Mouse (Mus musculus): ENCODE data around the gene Sesn1.
"Not testable (repeated sequence)": the region's sequence is repeated elsewhere in the genome, so short reads cannot be mapped to it uniquely, and the experiment has no call there.

Sesn1 gene

GRCm38 (mm10) chr10:41822573-41823281 is 13.0 kb downstream of the Sesn1 start:
- no peak for DNase-seq (ENCODE audit: low read depth, low spot score)

GRCm38 (mm10) chr10:41823282-41823675 is 13.5 kb downstream of the Sesn1 start:
- DNase-seq (ENCODE audit: low read depth, low spot score) = not testable (repeated sequence)

- DNase-seq (ENCODE audit: low read depth, low spot score) = no peak
Observed at GRCm38 (mm10) chr10:41823916-41824315, 14.2 kb downstream of the Sesn1 start.

- no peak for DNase-seq (ENCODE audit: low read depth, low spot score)
Observed at GRCm38 (mm10) chr10:41825041-41825440, 15.3 kb downstream of the Sesn1 start.

GRCm38 (mm10) chr10:41825996-41826395 is 16.3 kb downstream of the Sesn1 start:
- no peak for DNase-seq (ENCODE audit: low read depth, low spot score)

GRCm38 (mm10) chr10:41826526-41827116 is 16.9 kb downstream of the Sesn1 start:
- DNase-seq (ENCODE audit: low read depth, low spot score) = no peak

- no peak for DNase-seq (ENCODE audit: low read depth, low spot score)
Observed at GRCm38 (mm10) chr10:41827784-41828183, 18.0 kb downstream of the Sesn1 start.

GRCm38 (mm10) chr10:41829191-41829590 is 19.5 kb downstream of the Sesn1 start:
- DNase-seq (ENCODE audit: low read depth, low spot score) = no peak

- DNase-seq (ENCODE audit: low read depth, low spot score) = no peak
Observed at GRCm38 (mm10) chr10:41829980-41830379, 20.2 kb downstream of the Sesn1 start.

- DNase-seq (ENCODE audit: low read depth, low spot score) = no peak
Observed at GRCm38 (mm10) chr10:41830445-41830844, 20.7 kb downstream of the Sesn1 start.

GRCm38 (mm10) chr10:41830851-41831522 is 21.3 kb downstream of the Sesn1 start:
- DNase-seq (ENCODE audit: low read depth, low spot score) = peak; percentile 50

GRCm38 (mm10) chr10:41832191-41832590 is 22.5 kb downstream of the Sesn1 start:
- no peak for DNase-seq (ENCODE audit: low read depth, low spot score)

- DNase-seq (ENCODE audit: low read depth, low spot score) = no peak
Observed at GRCm38 (mm10) chr10:41834131-41834530, 24.4 kb downstream of the Sesn1 start.

GRCm38 (mm10) chr10:41838911-41839310 is 29.2 kb downstream of the Sesn1 start:
- no peak for DNase-seq (ENCODE audit: low read depth, low spot score)

GRCm38 (mm10) chr10:41847737-41848136 is 38.0 kb downstream of the Sesn1 start:
- no peak for DNase-seq (ENCODE audit: low read depth, low spot score)

- DNase-seq (ENCODE audit: low read depth, low spot score) = no peak
Observed at GRCm38 (mm10) chr10:41848721-41849120, 39.0 kb downstream of the Sesn1 start.

GRCm38 (mm10) chr10:41859820-41860219 is 50.1 kb downstream of the Sesn1 start:
- DNase-seq (ENCODE audit: low read depth, low spot score) = no peak

GRCm38 (mm10) chr10:41860275-41860688 is 50.5 kb downstream of the Sesn1 start:
- no peak for DNase-seq (ENCODE audit: low read depth, low spot score)

- DNase-seq (ENCODE audit: low read depth, low spot score) = no peak
Observed at GRCm38 (mm10) chr10:41863053-41863452, 53.3 kb downstream of the Sesn1 start.

- DNase-seq (ENCODE audit: low read depth, low spot score) = no peak
Observed at GRCm38 (mm10) chr10:41866069-41866837, 56.5 kb downstream of the Sesn1 start.

- no peak for DNase-seq (ENCODE audit: low read depth, low spot score)
Observed at GRCm38 (mm10) chr10:41866838-41867154, 57.1 kb downstream of the Sesn1 start.

- DNase-seq (ENCODE audit: low read depth, low spot score) = no peak
Observed at GRCm38 (mm10) chr10:41867956-41868355, 58.2 kb downstream of the Sesn1 start.
